Mouse (Mus musculus): Measurements from ENCODE around the gene Zfp768.
"Not testable (repeated sequence)": the region's sequence is repeated elsewhere in the genome, so short reads cannot be mapped to it uniquely, and the experiment has no call there.

Gene Zfp768

GRCm38 (mm10) chr7:127357871-127358270 lies 12.5 kb upstream of the Zfp768 start:
- DNase-seq (ENCODE audit: low read depth): no peak

GRCm38 (mm10) chr7:127355796-127356195 lies 10.4 kb upstream of the Zfp768 start:
- DNase-seq (ENCODE audit: low read depth): peak; percentile 63

GRCm38 (mm10) chr7:127351230-127352004 lies 6.0 kb upstream of the Zfp768 start:
- peak; percentile 81 for DNase-seq (ENCODE audit: low read depth)

- no peak for DNase-seq (ENCODE audit: low read depth)
These were observed 1.3 kb upstream of the Zfp768 start for GRCm38 (mm10) chr7:127346676-127347075.

GRCm38 (mm10) chr7:127345092-127345491 lies 297 bp downstream of the Zfp768 start:
- DNase-seq (ENCODE audit: low read depth): no peak

- no peak for DNase-seq (ENCODE audit: low read depth)
These were observed 1.0 kb downstream of the Zfp768 start for GRCm38 (mm10) chr7:127344371-127344770.

GRCm38 (mm10) chr7:127343351-127344019 lies 1.9 kb downstream of the Zfp768 start:
- no peak for DNase-seq (ENCODE audit: low read depth)

- DNase-seq (ENCODE audit: low read depth): no peak
These were observed 2.5 kb downstream of the Zfp768 start for GRCm38 (mm10) chr7:127342888-127343287.

GRCm38 (mm10) chr7:127342332-127342731 lies 3.1 kb downstream of the Zfp768 start:
- peak; percentile 64 for DNase-seq (ENCODE audit: low read depth)

- not testable (repeated sequence) for DNase-seq (ENCODE audit: low read depth)
These were observed 3.5 kb downstream of the Zfp768 start for GRCm38 (mm10) chr7:127341861-127342260.

- no peak for DNase-seq (ENCODE audit: low read depth)
These were observed 4.0 kb downstream of the Zfp768 start for GRCm38 (mm10) chr7:127341356-127341755.

- DNase-seq (ENCODE audit: low read depth): no peak
These were observed 7.8 kb downstream of the Zfp768 start for GRCm38 (mm10) chr7:127337636-127338035.

- no peak for DNase-seq (ENCODE audit: low read depth)
These were observed 9.8 kb downstream of the Zfp768 start for GRCm38 (mm10) chr7:127335604-127336003.

- no peak for DNase-seq (ENCODE audit: low read depth)
These were observed 12.1 kb downstream of the Zfp768 start for GRCm38 (mm10) chr7:127333240-127333639.

- no peak for DNase-seq (ENCODE audit: low read depth)
These were observed 18.7 kb downstream of the Zfp768 start for GRCm38 (mm10) chr7:127326685-127327084.

GRCm38 (mm10) chr7:127325550-127325949 lies 19.8 kb downstream of the Zfp768 start:
- DNase-seq (ENCODE audit: low read depth): no peak

GRCm38 (mm10) chr7:127324944-127325343 lies 20.4 kb downstream of the Zfp768 start:
- no peak for DNase-seq (ENCODE audit: low read depth)

- peak; percentile 32 for DNase-seq (ENCODE audit: low read depth)
These were observed 23.3 kb downstream of the Zfp768 start for GRCm38 (mm10) chr7:127322085-127322484.

GRCm38 (mm10) chr7:127321106-127321505 lies 24.3 kb downstream of the Zfp768 start:
- no peak for DNase-seq (ENCODE audit: low read depth)

- DNase-seq (ENCODE audit: low read depth): no peak
These were observed 31.5 kb downstream of the Zfp768 start for GRCm38 (mm10) chr7:127313912-127314311.

- no peak for DNase-seq (ENCODE audit: low read depth)
These were observed 35.4 kb downstream of the Zfp768 start for GRCm38 (mm10) chr7:127309951-127310350.

- DNase-seq (ENCODE audit: low read depth): peak; percentile 74
These were observed 36.5 kb downstream of the Zfp768 start for GRCm38 (mm10) chr7:127308887-127309286.

GRCm38 (mm10) chr7:127308431-127308830 lies 37.0 kb downstream of the Zfp768 start:
- no peak for DNase-seq (ENCODE audit: low read depth)

All from 416B (cell line).